Mouse (Mus musculus) intestine, embryonic 15.5 days (tissue): Measurements from ENCODE around the gene Kat14. TPM values are rescaled to one million over a fixed set of nuclear protein-coding genes. Genes with fewer than 3 reads are reported as not detected.

Source experiments
- ATAC-seq: fragments of 200-750 bp; cut with Nextera tagmentation; 2 replicates; pipeline ENCODE4 v1.8.0; 2017; ENCODE audit warnings: moderate TSS enrichment, moderate library complexity
- H3K27ac ChIP-seq: fragments of 300-500 bp; sonication (generic); 2 replicates; pipeline ENCODE4 v1.5.1; 2015; ENCODE audit warnings: mild to moderate bottlenecking, inconsistent platforms
- H3K27me3 ChIP-seq: fragments of 300-500 bp; sonication (generic); replicated peaks from 2 replicates; pipeline ENCODE4 v1.6.1; 2015; ENCODE audit warnings: inconsistent platforms
- H3K36me3 ChIP-seq: fragments of 300-500 bp; sonication (generic); 2 replicates; pipeline ENCODE4 v1.6.1; 2015; ENCODE audit warnings: inconsistent platforms
- H3K4me1 ChIP-seq: fragments of 300-500 bp; sonication (generic); replicated peaks from 2 replicates; pipeline ENCODE4 v1.6.1; 2015; ENCODE audit warnings: inconsistent platforms
- H3K4me2 ChIP-seq: fragments of 300-500 bp; sonication (generic); replicated peaks from 2 replicates; pipeline ENCODE4 v1.6.1; 2015; ENCODE audit warnings: mild to moderate bottlenecking, inconsistent platforms
- H3K4me3 ChIP-seq: fragments of 300-500 bp; sonication (generic); replicated peaks from 2 replicates; pipeline ENCODE4 v1.5.1; 2015; ENCODE audit warnings: inconsistent platforms
- H3K9ac ChIP-seq: fragments of 300-500 bp; sonication (generic); 2 replicates; pipeline ENCODE4 v1.6.1; 2015; ENCODE audit warnings: inconsistent platforms
- H3K9me3 ChIP-seq: fragments of 300-500 bp; sonication (generic); 2 replicates; pipeline ENCODE4 v1.6.1; 2016; ENCODE audit warnings: inconsistent platforms
- WGBS: fragments of 180-500 bp; shearing (Covaris S2); methylation state at CpG from one replicate; pipeline ENCODE4 v1.1.7; 2015; 5-methylcytosine and 5-hydroxymethylcytosine counted together
- polyA plus RNA-seq: library from polyadenylated mRNA; unstranded; fragments of >200 nt; fragmentation: Nextera tagmentation; extraction: Ambion mirVana; gene quantifications from 2 replicates; pipeline ENCODE4 v1.2.1, GENCODE M21; 2015

Kat14 gene
- polyA plus RNA-seq, 1 experiment from 2014 or later, result 41.1 TPM

GRCm38 (mm10) chr2:144388416-144388815, 19.6 kb downstream of the Kat14 start:
- Histone ChIP-seq H3K4me3 (no peak overlapping the region), H3K27me3 (no peaks in the 10 kb centered on the region), H3K9ac (no peak overlapping the region), H3K9me3 (no peaks in the 10 kb centered on the region), H3K4me2 (no peak overlapping the region), H3K27ac (no peak overlapping the region), H3K36me3 (peaks cover 37% of the 10 kb centered on the region), H3K4me1 (no peaks in the 10 kb centered on the region)
- 55% methylated on average over 3 of the region's 3 CpGs for WGBS
- ATAC-seq, result no peak

- ATAC-seq, result no peak
- Histone ChIP-seq H3K27ac (no peak overlapping the region), H3K36me3 (peaks cover 35% of the 10 kb centered on the region), H3K4me2 (no peak overlapping the region), H3K4me1 (no peaks in the 10 kb centered on the region), H3K27me3 (no peaks in the 10 kb centered on the region), H3K9me3 (no peaks in the 10 kb centered on the region), H3K9ac (no peak overlapping the region), H3K4me3 (no peak overlapping the region)
- WGBS, result 86% methylated on average over 4 of the region's 4 CpGs
Observed at GRCm38 (mm10) chr2:144399531-144399930, 30.7 kb downstream of the Kat14 start.

- WGBS, result 91% methylated on average over 6 of the region's 6 CpGs
- Histone ChIP-seq H3K36me3 (peaks cover 34% of the 10 kb centered on the region), H3K27me3 (no peaks in the 10 kb centered on the region)
Observed at GRCm38 (mm10) chr2:144400659-144401058, 31.9 kb downstream of the Kat14 start.

GRCm38 (mm10) chr2:144409037-144409436, 40.3 kb downstream of the Kat14 start:
- H3K9me3 ChIP-seq, result no peaks in the 10 kb centered on the region
- no peaks in the 10 kb centered on the region for H3K27me3 ChIP-seq
- peaks cover 26% of the 10 kb centered on the region for H3K36me3 ChIP-seq
- WGBS, result 91% methylated on average over 4 of the region's 4 CpGs
- no peak overlapping the region for H3K4me2 ChIP-seq
- H3K27ac ChIP-seq, result no peak overlapping the region
- no peak for ATAC-seq
- no peak overlapping the region for H3K9ac ChIP-seq
- no peak overlapping the region for H3K4me3 ChIP-seq
- H3K4me1 ChIP-seq, result no peaks in the 10 kb centered on the region

More at GRCm38 (mm10) chr2:144400659-144401058, 31.9 kb downstream of the Kat14 start:
- ATAC-seq, result no peak
- Histone ChIP-seq H3K27ac (no peak overlapping the region), H3K4me3 (no peak overlapping the region), H3K9ac (no peak overlapping the region), H3K4me1 (no peaks in the 10 kb centered on the region), H3K9me3 (no peaks in the 10 kb centered on the region), H3K4me2 (no peak overlapping the region)

GRCm38 (mm10) chr2:144410603-144411002, 41.8 kb downstream of the Kat14 start:
- Histone ChIP-seq H3K4me2 (no peak overlapping the region), H3K27me3 (no peaks in the 10 kb centered on the region), H3K4me3 (no peak overlapping the region), H3K9ac (no peak overlapping the region), H3K27ac (no peak overlapping the region), H3K9me3 (no peaks in the 10 kb centered on the region), H3K36me3 (peaks cover 17% of the 10 kb centered on the region), H3K4me1 (no peaks in the 10 kb centered on the region)
- no peak for ATAC-seq
- 72% methylated on average over 3 of the region's 3 CpGs for WGBS

GRCm38 (mm10) chr2:144414646-144415045, 45.9 kb downstream of the Kat14 start:
- no peaks in the 10 kb centered on the region for H3K36me3 ChIP-seq
- H3K27ac ChIP-seq, result no peak overlapping the region
- H3K9me3 ChIP-seq, result no peaks in the 10 kb centered on the region
- no peaks in the 10 kb centered on the region for H3K4me1 ChIP-seq
- no peaks in the 10 kb centered on the region for H3K27me3 ChIP-seq
- no peak for ATAC-seq
- H3K4me2 ChIP-seq, result no peak overlapping the region
- H3K4me3 ChIP-seq, result no peak overlapping the region
- no peak overlapping the region for H3K9ac ChIP-seq
- WGBS, result 81% methylated on average over 1 of the region's 1 CpGs

GRCm38 (mm10) chr2:144416859-144417258, 48.1 kb downstream of the Kat14 start:
- Histone ChIP-seq H3K27ac (no peak overlapping the region), H3K9ac (no peak overlapping the region), H3K36me3 (no peaks in the 10 kb centered on the region), H3K4me2 (no peak overlapping the region), H3K27me3 (no peaks in the 10 kb centered on the region), H3K4me3 (no peak overlapping the region), H3K9me3 (no peaks in the 10 kb centered on the region), H3K4me1 (no peaks in the 10 kb centered on the region)
- 53% methylated on average over 8 of the region's 8 CpGs for WGBS
- ATAC-seq, result no peak

- no peaks in the 10 kb centered on the region for H3K36me3 ChIP-seq
- H3K27ac ChIP-seq, result no peak overlapping the region
- H3K4me2 ChIP-seq, result no peak overlapping the region
- no peak overlapping the region for H3K4me3 ChIP-seq
- H3K27me3 ChIP-seq, result no peaks in the 10 kb centered on the region
- 38% methylated on average over 2 of the region's 2 CpGs for WGBS
- no peaks in the 10 kb centered on the region for H3K4me1 ChIP-seq
- H3K9me3 ChIP-seq, result no peaks in the 10 kb centered on the region
- ATAC-seq, result no peak
- no peak overlapping the region for H3K9ac ChIP-seq
Observed at GRCm38 (mm10) chr2:144418062-144418461, 49.3 kb downstream of the Kat14 start.

- Histone ChIP-seq H3K4me1 (no peaks in the 10 kb centered on the region), H3K27me3 (no peaks in the 10 kb centered on the region), H3K4me2 (no peak overlapping the region), H3K36me3 (no peaks in the 10 kb centered on the region), H3K9ac (no peak overlapping the region), H3K9me3 (no peaks in the 10 kb centered on the region), H3K27ac (no peak overlapping the region), H3K4me3 (no peak overlapping the region)
- 68% methylated on average over 10 of the region's 10 CpGs for WGBS
- ATAC-seq, result peak; percentile 70
Observed at GRCm38 (mm10) chr2:144422094-144422675, 53.4 kb downstream of the Kat14 start.

- H3K9ac ChIP-seq, result no peak overlapping the region
- no peaks in the 10 kb centered on the region for H3K27me3 ChIP-seq
- no peaks in the 10 kb centered on the region for H3K9me3 ChIP-seq
- no peaks in the 10 kb centered on the region for H3K36me3 ChIP-seq
- 70% methylated on average over 1 of the region's 1 CpGs for WGBS
- H3K4me3 ChIP-seq, result no peak overlapping the region
- ATAC-seq, result no peak
- peaks cover 3% of the 10 kb centered on the region; the same call in 1 of the 2 replicates for H3K4me1 ChIP-seq
- H3K27ac ChIP-seq, result no peak overlapping the region
- H3K4me2 ChIP-seq, result no peak overlapping the region
Observed at GRCm38 (mm10) chr2:144425761-144426160, 57.0 kb downstream of the Kat14 start.

GRCm38 (mm10) chr2:144427852-144428251, 59.1 kb downstream of the Kat14 start:
- Histone ChIP-seq H3K4me3 (no peak overlapping the region), H3K27ac (no peak overlapping the region), H3K4me2 (peak overlapping the region; percentile 22; the same call in 1 of the 2 replicates), H3K36me3 (no peaks in the 10 kb centered on the region), H3K9ac (no peak overlapping the region), H3K9me3 (no peaks in the 10 kb centered on the region), H3K4me1 (peaks cover 3% of the 10 kb centered on the region; the same call in 1 of the 2 replicates), H3K27me3 (no peaks in the 10 kb centered on the region)
- ATAC-seq, result no peak
- 69% methylated on average over 5 of the region's 5 CpGs for WGBS

GRCm38 (mm10) chr2:144428659-144429058, 59.9 kb downstream of the Kat14 start:
- Histone ChIP-seq H3K36me3 (no peaks in the 10 kb centered on the region), H3K27ac (peak overlapping the region; percentile 88), H3K9me3 (no peaks in the 10 kb centered on the region), H3K27me3 (no peaks in the 10 kb centered on the region), H3K9ac (no peak overlapping the region), H3K4me3 (no peak overlapping the region), H3K4me2 (peak overlapping the region; percentile 22), H3K4me1 (peaks cover 3% of the 10 kb centered on the region; the same call in 1 of the 2 replicates)
- WGBS, result 67% methylated on average over 8 of the region's 8 CpGs
- ATAC-seq, result peak; percentile 59

GRCm38 (mm10) chr2:144429171-144429570, 60.4 kb downstream of the Kat14 start:
- H3K9me3 ChIP-seq, result no peaks in the 10 kb centered on the region
- H3K9ac ChIP-seq, result no peak overlapping the region
- WGBS, result 53% methylated on average over 7 of the region's 7 CpGs
- H3K4me3 ChIP-seq, result no peak overlapping the region
- H3K27ac ChIP-seq, result peak overlapping the region; percentile 88
- H3K36me3 ChIP-seq, result no peaks in the 10 kb centered on the region
- peak; percentile 89 for ATAC-seq
- H3K4me1 ChIP-seq, result peaks cover 3% of the 10 kb centered on the region; the same call in 1 of the 2 replicates
- peak overlapping the region; percentile 22 for H3K4me2 ChIP-seq
- no peaks in the 10 kb centered on the region for H3K27me3 ChIP-seq
